Mouse (Mus musculus) kidney, postnatal 25 days (tissue): ENCODE measurements around the gene Ssh3.
"Not testable (repeated sequence)": the region's sequence is repeated elsewhere in the genome, so short reads cannot be mapped to it uniquely, and the experiment has no call there.

Experiments used
- DNase-seq, 2 experiments: peaks; one replicate each; pipeline ENCODE4 v3.0.0; 2021; ENCODE audit warnings: mixed read lengths in 2 of 2

Ssh3 gene

DNA sequence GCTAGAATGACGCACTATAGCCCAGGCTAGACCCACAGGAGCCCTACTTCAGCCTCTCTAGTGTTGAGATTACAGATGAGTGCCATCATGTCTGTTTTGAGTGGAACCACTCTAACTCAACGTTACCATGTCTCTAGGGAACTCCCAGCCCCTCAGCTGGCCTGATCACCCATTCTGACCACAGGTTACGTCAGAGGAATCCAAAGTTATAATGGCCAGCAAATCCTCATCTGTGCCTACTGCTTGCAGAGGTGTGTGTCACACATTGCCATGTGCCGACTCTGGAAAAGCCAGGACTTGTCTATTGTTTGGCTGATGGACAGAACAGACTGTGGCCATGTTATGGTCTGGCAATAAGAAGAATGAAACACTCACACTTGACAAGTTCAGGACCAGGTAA lies 26.4 kb upstream of the Ssh3 start:
- no peak for DNase-seq

DNA sequence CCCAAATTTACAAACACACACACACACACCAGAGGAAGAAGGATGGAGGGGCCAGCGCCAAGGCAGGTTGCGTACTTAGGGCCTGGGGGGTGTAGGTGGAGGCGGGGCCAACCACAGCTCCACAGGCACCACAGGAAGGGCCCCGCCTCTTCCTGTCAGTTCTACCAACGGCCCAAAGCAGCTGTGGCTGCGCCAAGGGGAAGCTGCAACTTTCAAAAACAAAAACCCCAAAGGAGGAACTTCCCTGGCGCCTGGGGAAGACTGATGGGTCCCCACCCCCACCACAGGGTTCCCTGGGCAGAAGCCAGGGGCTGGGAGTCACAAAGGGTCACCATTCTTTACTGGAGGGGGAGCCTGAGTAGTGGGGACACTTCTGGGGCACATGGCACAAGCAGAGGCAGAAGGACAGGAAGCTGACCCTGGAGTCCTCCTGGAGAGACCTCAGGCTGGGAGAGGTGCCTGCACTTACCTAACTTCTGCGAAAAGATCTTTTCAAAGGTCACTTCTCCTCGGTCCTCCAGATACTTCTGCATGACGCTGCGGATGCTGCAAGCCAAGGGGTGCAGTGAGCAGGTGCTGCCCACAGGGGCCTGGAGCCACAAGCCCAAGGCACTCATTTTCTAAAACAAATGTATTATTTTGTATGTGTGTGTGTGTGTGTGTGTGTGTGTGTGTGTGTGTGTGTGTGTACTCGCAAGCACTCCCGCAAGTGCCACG lies 25.6 kb upstream of the Ssh3 start:
- peak; percentile 70 to 88 for DNase-seq

DNA sequence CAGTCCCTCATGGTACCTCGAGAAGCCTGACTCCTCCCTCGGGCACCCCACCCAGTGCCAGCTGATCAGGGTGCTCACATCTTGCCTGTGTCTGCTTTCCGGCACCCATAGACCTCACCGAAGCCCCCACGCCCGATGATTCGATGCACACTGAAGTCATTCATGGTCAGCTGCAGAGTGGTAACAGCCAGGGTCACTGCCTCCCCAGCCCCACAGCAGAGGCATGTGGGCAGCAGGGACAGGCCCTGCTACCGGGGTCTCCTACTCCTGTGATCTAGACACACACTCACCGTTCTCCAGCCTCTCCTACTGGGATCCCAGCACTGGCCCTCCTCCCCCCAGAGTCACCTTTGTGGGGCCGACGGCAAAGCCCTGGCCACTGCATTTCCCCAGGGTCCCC lies 22.2 kb upstream of the Ssh3 start:
- peak in 1 of 2 experiments; percentile 35 for DNase-seq

DNA sequence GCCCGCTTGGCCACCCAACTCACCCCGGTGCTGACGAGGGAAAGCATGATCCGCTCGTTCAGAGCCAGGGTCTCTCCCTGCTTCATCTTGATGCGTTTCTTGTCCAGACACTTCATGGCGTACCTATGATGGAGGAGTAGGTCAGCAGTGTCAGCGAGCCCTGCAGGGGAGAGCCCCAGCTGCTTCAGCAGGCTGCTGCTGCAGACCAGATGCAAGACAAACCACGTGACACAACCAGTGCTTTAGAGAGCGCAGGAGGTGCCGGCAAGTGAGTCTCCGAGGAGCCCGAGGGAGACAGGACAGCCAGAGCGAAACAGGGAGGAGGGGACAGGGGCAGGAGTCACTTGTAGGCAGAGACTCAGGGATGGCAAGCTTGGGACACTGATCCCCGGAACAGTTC lies 21.8 kb upstream of the Ssh3 start:
- DNase-seq = peak in 1 of 2 experiments; percentile 32

DNA sequence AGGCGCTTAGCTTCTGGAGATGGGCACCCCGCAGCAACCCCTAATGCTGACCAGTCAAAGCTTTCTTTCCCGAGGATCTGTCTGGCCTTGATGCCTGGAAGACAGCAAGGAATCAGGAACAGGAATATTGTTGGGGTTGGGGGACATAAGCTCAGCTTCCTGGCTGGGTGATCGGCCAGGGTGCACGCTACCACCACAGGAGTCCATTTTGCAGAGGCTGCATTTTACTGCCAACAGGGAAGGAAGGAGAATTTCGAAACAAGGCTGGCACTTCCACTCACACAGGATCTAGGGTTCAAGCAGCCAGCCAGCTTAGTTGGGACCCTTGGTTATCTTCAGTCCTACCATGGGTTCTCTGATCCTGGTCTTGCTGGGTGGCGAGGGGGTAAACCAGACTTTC lies 14.7 kb upstream of the Ssh3 start:
- no peak for DNase-seq

DNA sequence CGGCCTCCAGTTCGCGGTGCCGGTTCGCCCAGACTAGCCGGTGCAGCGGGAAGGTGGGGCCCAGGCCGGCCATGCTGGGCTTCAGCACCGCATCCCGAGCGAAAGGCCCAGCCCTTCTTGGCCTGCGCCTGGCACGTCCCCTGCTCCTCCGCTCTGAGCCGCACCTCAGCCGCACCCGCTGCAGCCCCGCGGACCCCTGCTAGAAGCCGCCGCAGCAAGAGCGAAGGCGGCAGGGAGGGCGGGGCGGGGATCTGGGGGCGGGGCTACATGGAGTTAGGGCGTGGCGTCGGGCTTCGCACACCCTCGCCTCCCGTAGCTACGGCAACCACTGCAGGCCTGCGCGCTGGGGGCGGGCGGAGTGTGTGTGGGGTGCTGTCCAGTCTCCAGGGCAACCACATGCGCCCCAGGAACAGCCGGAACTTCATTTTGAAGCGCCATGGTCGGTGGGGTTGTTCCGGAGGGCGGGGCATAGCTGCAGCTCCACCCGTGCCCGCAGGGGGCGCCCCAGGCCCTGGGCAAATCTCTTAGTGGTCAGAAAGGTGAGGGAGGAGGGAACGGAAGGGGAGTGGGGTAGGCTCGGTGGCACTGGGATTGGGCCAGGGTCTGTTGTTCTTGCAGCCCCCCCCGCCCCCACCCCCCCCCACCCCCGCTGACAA lies 14.0 kb upstream of the Ssh3 start, which contains the start of gene Ankrd13d:
Gene Ankrd13d, minus strand, starts transcription at position 240 of the 656 bp plus-strand sequence.
- peak; percentile 79 to 92 for DNase-seq

DNA sequence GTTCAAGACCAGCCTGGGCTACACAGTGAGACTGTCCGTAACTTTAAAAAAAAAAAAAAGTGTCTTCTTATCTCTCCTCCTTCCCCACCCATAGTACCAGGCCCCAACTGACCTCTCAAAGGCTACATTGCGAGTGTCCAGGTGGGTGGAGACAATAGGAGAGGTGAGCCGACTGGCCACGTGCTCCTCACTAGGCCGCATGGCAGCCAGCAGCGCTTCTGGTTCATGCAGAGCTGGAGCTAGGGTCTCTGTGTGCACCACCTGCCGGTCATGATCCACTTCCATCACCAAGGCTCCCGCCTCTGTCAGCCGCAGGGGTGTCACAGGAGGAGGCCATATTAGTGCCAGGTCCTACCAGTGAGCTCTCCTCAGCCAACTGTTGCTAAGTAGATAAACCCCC lies 11.4 kb upstream of the Ssh3 start:
- DNase-seq = no peak

DNA sequence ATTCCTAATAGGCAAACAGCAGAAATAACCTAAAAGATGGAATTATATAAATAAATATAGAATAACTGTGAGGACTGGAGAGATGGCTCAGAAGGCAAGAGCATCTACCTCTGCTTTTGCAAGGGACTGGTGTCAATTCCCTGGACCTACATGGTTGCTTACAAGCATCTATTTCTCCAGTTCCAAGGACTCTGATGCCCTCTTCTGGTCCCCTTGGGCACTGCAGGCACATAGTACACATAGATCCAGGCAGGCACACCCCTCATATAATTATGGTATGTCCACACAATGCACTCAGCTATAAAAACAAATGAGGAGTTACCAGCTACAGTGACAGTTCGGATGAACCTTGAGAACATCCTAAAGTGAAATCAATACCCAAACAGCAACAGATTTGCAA lies 10.5 kb upstream of the Ssh3 start:
- no peak for DNase-seq

DNA sequence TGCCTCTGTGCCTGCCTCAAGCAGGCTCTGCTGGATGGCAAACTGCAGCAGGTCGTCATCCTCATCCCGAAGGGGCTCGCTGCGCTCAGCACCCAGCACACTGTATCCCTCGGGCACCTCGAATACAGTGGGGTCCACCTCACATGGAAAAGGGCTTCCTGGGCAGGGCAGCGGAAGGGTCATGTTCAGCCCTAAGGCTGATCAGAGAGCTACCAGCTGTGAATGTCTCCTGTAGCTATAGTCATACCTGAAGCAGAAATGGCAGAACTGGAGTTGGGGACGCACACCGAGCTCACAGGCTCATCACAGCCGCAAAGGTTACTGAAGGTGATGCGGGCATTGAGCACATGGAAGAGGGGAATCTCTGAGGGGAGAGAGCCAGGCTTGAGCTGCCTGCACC lies 2.0 kb upstream of the Ssh3 start:
- no peak for DNase-seq

DNA sequence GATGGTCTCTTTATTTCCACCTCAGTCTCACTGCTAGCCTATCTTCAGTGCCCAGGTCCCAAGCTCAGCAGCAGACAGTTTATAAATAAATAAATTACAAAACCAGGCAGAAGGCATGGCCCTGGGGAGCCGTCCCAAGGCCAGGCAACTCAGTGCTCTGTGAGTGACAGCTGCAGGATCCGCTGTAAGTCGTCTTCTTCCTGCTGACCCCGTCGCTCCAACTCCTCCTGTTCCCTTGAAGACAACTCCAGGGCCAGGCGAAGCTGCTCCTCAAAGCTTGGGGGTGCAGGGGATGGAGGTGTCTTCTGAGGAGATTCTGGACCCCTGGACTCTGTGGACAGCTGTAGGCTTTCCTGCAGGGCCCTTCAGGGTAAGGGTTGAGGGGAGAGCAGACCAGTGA lies 1.2 kb upstream of the Ssh3 start:
- no peak for DNase-seq

DNA sequence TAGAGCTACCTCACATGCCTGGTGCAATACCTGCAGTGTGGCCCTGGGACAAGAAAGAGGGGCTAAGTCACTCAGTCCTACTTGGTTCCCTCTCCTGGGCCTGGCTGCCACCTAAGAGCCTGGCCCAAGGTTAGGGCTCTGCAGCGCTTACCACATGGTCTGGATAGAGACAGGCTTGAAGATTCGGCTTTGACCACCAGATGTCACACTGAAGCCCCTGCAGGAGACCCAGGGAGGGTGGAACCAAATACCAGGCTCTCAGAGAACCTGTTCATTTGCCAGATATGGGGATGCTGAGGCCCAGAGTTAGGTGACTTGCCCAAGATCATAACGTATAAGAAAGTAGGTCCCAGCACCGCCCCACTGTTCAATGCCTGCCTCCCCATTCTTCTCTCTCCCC lies 3.0 kb downstream of the Ssh3 start:
- no peak for DNase-seq

DNA sequence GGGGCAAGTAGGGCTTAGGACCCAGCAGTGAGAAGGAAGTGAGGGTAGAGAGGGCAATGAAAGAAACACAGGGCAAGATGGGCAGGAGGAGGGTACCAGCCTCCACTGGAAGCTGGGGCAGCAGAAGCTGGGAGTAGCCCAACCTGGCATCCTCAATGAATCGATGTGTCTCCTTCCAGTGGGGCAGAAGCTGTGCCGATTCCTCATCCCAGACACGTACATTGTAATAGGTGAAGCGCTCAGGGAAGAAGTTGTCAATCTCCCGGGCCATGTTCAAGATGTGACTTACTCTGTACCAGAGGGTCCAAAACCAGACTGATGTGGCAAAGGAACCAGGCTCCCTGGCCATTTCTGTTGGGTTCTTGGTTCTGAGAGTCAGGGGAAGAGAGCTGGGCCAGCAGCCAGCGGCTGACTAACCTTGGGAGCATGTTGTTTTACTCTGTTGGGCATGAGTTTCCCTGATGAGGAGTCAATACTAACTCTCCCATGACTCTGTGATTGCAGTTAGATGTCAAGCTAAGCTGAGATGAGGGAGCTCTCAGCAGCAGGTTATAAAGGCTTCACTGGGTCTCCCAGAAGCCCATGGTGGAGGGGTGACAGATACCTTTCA lies 4.7 kb downstream of the Ssh3 start:
- no peak for DNase-seq

DNA sequence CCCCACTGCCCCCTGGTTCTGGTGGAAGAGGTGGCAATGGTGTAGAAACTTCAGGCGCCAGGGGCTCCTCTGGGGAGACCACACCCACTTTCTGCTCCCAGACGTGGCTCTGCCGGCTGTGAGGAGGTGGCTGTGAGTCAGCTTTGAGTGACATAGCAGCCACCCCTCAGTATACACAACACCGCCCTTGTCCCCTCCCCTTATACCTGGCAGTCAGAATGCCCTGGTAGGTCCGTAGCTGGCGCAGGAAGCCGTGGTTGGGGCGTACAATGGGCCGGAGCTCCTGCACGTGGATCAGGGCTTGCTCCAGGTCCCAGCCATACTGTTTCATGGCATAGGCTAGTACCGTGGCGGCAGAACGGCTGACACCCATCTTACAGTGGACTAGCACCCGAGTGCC lies 5.3 kb downstream of the Ssh3 start:
- DNase-seq = no peak

DNA sequence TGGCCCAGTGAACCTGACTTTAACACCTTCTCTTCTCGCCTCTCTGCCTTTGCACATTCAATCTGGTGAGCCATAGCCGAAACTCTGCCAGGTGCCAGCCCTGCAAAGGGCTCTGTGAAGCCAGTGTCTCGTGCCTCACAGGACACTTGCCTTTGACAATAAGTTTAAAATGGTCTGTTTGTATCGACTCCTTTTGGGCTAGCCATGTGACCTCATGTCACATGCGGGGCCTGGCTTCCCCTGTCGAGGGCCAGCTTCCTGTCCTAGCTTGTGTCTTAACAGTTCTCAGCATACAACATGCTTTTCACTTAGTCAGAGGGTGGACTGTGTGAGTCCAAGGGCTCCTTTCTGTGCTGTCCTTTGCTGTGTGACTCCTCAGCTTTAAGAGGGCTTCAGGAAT lies 6.2 kb downstream of the Ssh3 start:
- DNase-seq = no peak

DNA sequence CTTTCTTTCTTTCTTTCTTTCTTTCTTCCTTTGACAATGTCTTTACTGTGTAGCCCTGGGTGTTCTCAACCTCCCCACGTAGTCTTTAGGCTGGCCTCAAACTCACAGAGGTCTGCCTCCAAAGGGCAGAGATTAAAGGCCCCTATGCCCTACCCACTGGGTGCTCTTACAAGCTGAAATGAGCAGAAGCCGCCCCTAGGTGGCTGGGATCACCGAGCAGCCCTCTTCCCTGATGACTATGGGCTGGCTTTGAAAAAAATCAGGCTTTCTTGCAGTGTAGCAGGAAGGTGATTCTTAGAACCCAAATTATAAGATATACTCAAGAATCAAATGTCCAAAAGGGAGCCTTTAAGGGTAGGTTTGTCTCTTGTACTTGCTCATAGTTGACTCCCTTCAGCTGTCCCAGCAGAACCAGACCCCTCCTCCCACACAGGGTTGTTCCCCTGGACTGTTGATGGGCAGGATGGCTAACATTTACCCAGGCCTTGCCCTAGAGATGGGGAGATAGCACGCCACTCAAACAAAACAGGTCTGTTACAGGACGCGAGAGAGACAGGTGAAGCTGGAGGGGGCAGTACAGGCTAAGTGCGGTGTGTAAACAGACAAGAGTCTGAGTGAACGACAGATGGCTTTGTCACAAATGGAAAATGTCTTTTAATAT lies 7.8 kb downstream of the Ssh3 start:
- DNase-seq = no peak

DNA sequence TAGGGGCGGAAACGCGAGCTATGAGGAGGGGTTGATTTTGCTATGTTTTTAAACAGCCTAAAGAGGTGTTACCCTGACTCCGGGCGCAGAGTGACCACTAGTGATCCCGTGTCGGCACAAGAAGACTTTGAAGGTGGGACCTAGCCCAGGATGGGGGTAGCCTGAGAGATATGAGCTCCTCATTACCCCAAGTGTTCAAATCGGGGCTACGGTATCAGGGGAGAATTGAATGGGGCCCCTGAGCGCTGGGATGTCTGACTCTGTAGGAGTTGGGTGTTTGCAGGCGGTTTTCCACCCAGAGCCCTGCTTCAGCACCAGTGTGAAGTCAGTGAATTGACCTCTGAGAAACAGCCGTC lies 11.1 kb downstream of the Ssh3 start:
- DNase-seq = no peak

DNA sequence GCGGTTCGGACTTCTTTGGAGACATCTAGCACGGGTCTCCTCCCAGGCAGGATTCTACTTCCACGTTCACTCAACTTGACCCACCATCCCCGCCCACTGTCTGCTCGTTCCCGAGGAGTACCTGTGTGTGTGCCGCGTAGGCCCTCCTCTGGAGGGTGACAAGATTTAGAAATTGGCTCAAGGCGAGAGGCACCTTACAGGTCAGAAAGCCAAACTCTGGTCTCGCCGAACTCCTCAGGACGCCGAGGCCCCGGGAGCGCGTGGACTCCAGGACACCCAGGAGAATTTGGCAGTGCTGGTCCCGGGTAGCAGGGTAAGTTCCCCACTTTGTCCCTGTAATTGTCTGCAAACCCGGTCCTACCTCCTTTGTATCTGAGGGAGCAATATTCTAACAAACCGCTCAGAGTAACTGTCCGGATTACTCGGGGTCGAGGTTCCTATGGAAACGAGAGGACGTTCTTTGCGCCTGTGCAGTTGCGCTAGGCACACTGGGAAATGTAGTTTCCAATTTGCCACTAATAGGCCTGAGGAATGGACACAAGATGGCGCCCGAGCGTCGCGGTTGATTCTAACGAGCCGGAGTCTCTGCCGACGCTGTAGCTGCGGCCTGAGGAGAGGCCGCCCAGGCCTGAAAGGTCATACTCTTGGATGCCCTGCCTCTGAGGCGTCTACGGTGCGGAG lies 11.6 kb downstream of the Ssh3 start:
- peak; percentile 95 to 98 for DNase-seq

DNA sequence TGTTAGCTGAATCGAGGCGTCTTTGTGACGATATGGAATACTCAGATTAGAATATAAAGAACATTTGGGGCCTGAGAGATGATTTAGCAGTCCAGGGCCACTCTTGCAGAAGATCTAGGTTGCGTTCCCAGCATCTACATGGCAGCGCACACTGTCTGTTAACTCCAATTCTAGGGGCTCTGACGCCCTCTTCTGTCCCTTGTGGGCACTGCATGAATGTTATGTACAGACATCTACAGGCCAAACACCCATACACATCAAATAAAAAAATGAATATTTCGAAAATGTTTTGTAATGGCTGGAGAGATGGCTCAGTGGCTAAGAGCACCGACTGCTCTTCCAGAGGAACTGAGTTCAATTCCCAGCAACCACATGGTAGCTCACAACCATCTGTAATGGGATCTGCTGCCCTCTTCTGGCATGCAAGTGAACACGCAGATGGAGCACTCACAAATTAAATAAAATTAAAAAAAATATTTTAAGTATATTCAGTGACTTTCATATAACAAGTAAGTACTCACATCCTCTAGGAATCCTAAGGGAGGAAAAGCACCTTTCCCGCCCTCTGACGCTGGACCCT lies 13.3 kb downstream of the Ssh3 start:
- DNase-seq = no peak

DNA sequence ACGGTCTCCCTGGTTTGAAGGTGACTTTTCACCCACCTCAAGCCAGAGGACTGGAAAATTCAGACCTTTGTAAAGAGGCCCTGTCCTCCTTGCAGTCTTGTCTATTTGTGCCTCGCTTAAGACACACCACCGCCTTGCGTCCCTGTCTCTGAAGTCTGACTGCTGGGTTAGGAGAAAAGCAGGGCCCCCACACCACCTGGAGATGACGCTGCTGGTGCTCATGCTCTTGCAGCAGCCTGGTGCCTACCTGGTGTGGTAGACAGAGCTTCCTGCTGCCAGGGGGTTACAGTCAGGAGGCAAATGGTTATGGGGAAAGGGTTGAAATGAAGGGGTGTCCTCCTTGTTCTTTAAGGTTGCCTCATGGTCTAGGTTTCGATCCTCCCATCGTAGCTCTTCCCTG lies 14.8 kb downstream of the Ssh3 start:
- DNase-seq = no peak

DNA sequence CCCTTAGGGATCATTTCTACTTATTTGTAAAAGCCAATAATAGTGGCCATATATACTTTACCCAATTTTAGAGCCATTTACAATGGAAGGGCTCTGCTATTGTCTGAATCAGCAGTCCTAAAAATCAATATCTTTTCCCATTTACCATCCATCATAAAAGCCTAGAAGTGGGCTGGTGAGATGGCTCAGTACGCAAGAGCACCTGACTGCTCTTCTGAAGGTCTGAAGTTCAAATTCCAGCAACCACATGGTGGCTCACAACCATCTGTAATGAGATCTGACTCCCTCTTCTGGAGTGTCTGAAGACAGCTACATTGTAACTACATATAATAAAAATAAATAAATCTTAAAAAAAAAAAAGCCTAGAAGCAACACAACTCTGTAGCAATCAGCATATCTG lies 20.3 kb downstream of the Ssh3 start:
- DNase-seq = not testable (repeated sequence)

DNA sequence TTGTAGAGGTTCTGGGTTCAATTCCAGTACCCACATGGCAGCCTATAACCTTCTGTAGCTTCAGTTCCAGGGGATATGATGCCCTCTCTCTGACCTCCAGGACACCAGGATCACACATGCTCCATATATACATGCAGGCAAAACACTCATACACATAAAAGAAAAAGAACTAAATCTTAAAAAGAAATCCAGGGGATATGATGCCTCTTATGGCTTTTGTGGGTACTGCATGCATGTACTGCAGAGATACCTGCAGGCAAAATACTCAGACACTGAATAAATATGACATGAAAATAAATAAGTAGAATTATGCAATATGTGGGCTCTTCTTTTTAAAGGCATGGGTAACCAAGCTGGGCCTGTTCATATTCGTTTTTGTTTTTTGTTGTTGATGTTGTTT lies 22.0 kb downstream of the Ssh3 start:
- DNase-seq = no peak

DNA sequence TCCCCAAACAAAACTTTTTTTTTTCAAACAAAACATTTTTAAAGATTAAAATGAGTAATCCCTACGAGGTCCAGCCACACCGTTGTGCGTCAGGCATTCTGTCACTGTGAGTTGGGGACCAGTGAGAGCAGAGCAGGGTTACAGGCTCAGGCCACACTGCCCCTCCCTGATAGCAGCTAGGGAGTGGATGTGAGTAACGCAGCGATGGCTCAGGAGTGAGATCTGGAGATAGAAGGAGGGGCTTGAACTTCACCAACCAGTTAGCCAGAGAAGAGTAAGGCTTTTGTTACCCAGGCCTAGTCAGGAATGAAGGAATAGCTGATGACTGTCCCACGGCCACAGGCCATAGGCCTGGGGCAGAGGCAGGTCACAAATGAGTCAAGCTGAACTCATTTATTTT lies 24.2 kb downstream of the Ssh3 start:
- DNase-seq = no peak

DNA sequence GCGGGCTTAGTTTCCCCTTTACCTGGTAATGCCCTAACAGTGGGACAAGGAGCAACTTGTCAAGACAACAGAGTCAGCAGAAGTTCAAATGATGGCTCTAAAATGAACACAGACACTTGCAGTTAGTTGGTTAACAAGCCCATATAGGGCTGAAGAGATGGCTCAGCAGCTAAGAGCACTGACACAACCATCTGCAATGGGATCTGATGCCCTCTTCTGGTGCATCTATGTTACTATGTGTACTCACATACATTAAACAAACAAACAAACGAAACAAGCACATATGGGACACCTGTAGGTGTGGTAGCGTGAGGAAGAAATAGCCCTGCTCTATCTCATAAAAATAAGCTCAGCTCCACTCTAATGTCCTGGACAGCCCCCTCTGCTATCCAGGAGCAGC lies 26.6 kb downstream of the Ssh3 start:
- no peak for DNase-seq
